Mouse (Mus musculus) retina, embryonic 14.5 days (tissue): ENCODE measurements at regions not wholly inside any gene's neighbourhood (a gene's known extent, or its start where the extent isn't known, plus 50 kb on each side); places are given as distances from the start of the nearest gene placed in this dataset.

ENCODE experiments used
- DNase-seq: peaks from one replicate; pipeline ENCODE4 v3.0.0-alpha.2; 2015; ENCODE audit warnings: low spot score

GRCm38 (mm10) chrX:58620403-58620802 lies 288.8 kb upstream of the 4930550L24Rik start:
- peak; percentile 63 for DNase-seq
